Mouse (Mus musculus) ES-CJ7 (cell line): ENCODE data around the gene Nucks1.
"Not testable (repeated sequence)": the region's sequence is repeated elsewhere in the genome, so short reads cannot be mapped to it uniquely, and the experiment has no call there.

Experiments
- DNase-seq: peaks from one replicate; pipeline ENCODE4 v3.0.0; 2011; ENCODE audit warnings: low read depth, low spot score

The Nucks1 gene

GRCm38 (mm10) chr1:131910001-131910648, at the start of gene Nucks1:
TSS of gene Nucks1 (plus strand) at chr1:131910534.
- DNase-seq, result peak; percentile 100

GRCm38 (mm10) chr1:131861811-131862210, 48.5 kb upstream of the Nucks1 start:
- peak; percentile 65 for DNase-seq

DNA sequence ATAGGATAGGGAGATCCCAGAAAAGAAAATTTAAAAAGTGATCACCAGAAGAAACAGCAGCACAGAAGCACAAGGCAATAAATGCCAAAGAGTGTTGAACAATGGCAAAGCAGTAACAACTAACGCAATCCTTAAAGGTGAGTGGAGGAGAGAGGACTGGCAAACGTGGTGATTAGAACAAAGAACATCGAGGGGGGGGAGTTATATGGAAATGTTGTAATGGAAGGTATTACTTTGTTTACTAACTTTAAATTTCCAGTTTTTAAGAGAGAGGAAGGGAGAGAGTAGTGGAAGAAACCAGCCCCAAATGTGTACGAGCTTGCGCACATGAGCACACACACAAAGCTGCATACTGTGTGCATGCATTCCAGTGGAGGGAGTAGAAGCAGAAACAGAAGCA, 44.7 kb upstream of the Nucks1 start:
- no peak for DNase-seq

DNA sequence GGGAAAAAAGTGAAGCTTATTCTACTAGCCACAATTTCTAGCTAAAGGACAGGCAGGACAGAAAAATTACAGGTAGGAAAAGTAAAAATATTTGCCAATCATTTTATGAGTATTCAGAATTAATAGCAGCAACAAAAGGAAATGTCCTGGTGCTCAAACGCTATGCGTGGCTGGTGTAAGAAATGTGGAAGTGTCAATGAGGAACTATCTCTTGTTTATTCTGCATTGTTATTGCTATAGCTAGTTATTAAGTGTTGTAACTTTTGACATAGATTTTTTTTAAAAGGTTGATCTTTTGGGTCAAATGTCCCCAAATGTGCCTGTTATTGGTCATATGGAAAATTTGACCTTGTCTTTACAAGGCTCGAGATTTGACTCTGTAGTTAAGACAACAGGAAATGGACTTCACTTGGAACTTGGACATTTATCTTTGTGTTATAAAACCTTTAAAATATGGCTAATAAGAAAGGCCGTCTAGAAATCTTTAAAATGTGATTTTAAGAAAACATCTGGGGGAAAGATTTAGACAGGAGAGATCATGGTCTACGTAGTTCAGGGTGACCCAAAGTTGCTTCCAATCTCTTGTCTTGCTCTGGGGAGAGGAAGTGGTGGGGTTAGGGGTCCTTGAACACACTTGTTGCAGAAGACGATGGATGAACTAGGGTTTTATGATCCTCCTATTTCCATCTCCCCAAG, 43.9 kb upstream of the Nucks1 start:
- no peak for DNase-seq

- peak; percentile 98 for DNase-seq
Measured at GRCm38 (mm10) chr1:131867093-131867945, 43.0 kb upstream of the Nucks1 start, which contains the start of gene Rab29. TSS of gene Rab29 (plus strand) at chr1:131867224.

DNA sequence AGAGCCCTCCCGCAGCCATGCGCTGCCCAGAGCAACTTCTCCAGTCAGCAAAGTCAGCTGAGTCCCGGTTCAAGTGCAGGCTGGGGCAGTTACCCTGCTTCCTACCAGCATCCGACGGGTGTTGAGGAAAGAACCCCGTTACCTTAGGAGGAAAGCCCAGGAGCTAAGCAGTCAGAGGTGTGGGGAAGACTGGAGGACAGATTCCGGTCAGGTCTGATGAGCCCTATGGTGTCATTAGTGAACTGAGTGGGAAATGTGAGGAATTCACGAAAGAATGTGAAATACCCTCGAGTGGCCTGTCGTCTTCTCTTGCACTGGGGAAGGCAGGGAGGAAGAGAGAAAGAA, 42.4 kb upstream of the Nucks1 start:
- no peak for DNase-seq

GRCm38 (mm10) chr1:131869561-131869960, 40.8 kb upstream of the Nucks1 start:
- DNase-seq, result no peak

DNA sequence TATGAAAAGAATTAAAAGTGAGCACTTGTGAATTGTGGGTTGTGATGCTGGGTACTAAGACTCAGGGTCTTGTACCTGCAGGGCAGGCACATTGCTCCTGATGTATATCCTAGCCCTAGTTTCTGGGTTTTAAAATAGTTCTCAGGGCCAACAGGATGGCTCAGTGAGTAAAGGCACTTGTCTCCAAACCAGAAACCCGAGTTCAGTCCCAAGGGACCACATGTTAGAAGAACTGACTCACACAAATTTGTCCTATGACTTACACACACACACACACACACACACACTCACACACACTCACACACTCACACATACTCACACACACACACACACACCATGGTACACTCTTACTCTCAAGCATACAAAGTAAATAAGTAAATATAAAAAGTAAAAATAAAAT, 37.5 kb upstream of the Nucks1 start:
- no peak for DNase-seq

DNA sequence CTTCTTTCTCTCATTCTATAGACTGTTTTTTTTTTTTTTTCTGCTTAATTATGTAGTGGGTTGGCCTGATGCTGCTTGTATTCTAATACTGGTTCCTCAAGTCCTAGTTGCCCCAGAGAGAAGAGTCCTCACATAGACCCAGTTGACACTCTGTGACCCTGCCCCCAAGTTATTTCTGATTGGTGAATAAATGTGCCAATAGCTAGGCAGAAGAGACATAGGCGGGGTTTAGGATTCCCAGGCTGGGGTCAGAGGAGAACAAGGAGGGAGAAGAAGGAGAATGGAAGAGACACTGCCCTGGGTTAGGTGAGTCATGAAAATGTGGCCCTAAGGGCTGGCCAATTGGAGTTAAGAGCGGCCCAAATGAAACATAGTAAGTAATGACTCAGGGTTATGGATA, 30.5 kb upstream of the Nucks1 start:
- peak; percentile 70 for DNase-seq

DNA sequence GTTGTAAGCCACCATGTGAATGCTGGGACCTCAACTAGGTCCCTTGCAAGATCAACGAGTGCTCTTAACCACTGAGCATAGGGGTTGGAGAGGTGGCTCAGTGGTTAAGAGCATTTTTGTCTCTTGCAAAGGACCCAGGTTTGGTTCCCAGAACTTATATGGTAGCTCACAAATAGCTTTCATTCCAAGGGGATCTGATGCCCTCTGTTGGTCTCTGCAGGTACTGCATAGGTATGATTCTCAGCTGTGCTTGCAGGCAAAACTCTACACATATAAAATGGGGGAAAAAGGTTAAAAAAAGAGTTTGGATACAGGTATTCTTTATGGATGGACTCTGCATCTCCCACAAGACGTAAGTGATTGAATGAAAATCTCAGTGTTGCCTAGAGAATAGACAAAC, 27.5 kb upstream of the Nucks1 start:
- DNase-seq, result peak; percentile 89

DNA sequence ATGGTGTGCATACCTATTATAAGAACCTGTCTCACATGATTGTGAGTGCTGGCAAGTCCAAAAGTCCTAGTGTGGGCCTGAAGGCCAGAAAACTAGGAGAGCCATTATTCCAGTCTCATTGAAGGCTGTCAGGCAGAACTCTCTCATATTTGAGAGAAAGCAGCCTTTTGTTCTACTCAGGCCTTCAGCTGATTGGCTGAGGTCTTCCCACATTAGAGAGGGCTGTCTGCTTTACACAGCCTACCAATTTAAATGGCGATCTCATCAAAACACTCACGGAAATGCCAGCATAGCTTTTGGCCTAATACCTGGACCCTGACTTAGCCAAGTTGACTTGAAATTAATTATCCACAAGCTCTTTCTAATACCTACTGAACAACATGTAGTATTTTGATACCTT, 24.2 kb upstream of the Nucks1 start:
- DNase-seq, result peak; percentile 43

GRCm38 (mm10) chr1:131886641-131887040, 23.7 kb upstream of the Nucks1 start:
- DNase-seq, result no peak

DNA sequence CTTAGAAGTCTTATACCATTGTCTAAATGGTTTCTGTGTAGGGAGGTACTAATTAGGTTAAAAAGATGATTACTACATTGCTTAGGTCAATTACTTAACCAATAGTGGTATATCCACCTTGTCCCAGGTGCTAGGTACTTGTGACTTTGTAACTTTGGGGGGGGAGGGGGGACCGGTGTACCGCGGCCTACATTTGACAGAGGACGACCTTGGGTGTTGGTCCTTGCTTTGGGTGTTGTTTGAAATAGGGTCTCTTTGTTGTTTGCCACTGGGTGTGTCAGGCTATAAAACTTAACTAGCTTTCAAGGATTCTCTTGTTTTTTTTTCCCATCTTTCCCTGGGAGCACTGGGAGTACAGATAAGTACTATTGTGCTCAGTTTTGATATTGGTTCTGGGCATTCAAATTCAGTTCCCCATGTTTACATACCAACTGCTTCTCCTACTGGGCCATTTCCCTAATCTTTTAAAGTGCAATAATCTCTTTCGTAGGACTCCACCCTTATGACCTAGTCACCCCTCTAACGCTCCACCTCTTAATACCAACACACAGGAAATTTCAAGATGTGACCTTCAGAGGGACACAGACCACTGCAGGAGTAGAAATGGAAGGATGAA, 20.2 kb upstream of the Nucks1 start:
- peak; percentile 99 for DNase-seq

GRCm38 (mm10) chr1:131891436-131891835, 18.9 kb upstream of the Nucks1 start:
- peak; percentile 94 for DNase-seq

GRCm38 (mm10) chr1:131902679-131903078, 7.7 kb upstream of the Nucks1 start:
- no peak for DNase-seq

DNA sequence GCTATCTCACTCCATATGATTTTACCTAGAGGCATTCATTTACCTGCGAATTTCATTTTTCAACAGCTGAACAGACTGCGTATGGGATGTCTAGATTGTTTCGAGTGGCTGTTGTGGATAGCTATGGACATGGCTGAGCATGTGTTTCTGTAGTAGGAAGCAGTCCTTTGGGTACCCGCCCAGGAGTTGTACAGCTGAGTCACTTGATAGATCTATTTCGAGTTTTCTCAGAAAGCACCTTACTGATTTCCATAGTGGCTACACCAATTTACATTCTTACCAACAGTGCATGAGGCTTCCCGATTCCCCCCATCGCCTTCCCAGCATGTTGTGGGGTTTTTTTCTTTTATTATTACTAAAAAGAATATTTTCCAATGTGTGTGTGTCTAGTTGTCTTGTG, 7.1 kb upstream of the Nucks1 start:
- DNase-seq, result no peak

- peak; percentile 83 for DNase-seq
Measured at GRCm38 (mm10) chr1:131905497-131905896, 4.8 kb upstream of the Nucks1 start.

GRCm38 (mm10) chr1:131908456-131908855, 1.9 kb upstream of the Nucks1 start:
- no peak for DNase-seq

DNA sequence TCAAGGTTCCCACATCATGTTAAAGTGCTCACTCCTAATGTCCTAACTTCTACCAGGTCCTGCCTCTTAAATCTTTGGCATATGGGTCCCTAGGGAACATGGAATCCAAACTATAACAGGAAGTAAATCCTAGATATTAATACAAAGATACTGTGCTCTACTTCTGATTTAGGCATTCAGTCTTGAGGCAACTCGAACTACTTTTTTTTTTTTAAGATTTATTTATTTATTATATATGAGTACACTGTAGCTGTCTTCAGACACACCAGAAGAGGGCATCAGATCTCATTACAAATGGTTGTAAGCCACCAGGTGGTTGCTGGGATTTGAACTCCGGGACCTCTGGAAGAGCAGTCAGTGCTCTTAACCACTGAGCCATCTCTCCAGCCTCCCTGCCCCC, 1.1 kb upstream of the Nucks1 start:
- not testable (repeated sequence) for DNase-seq

DNA sequence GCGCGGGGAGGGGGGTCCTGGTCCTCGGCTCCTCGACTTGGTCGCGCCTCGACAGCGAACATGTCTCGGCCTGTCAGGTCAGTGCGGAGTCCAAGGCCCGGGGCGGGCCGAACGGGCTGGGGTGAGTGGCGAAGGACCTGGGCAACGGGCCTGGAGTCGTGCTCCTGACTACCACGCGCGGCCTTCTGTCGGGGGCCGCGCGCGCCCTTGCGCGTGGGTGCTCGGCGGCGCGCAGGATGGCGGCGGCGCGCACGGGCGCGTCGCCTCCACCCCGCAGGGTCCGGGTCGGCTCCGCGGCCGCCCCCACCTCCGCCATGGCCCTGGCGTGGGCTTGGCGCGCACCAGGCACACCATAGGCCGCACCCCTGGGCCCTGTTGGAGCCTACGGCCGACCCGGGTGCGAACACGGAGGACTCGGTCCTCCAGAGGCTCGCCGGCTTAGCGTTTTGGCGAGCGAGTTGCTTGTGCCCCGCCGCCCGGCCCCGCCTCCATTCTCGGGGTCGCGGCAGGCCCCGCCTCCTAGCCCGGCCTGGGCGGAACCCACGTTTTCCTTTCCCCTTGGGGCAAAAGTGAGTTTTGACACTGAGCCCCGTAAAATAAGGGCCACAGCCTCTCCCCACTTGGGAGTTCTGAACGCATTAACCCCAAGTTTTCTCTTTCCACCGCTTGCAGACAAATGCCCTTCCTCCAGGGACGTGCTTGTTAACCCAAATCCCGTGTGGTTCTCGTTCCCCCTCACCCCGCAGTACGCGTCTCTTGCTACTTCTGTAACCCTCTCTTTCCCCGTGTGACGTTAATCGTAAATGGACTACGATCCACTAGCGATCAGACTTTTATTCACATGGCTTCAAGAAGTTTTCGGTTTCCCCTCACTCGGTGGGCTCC, 582 bp downstream of the Nucks1 start:
- DNase-seq, result peak; percentile 92

GRCm38 (mm10) chr1:131917634-131918033, 7.3 kb downstream of the Nucks1 start:
- DNase-seq, result no peak
